25 mouse cellular contexts compared by ENCODE assay signal in the genomic region with DNA sequence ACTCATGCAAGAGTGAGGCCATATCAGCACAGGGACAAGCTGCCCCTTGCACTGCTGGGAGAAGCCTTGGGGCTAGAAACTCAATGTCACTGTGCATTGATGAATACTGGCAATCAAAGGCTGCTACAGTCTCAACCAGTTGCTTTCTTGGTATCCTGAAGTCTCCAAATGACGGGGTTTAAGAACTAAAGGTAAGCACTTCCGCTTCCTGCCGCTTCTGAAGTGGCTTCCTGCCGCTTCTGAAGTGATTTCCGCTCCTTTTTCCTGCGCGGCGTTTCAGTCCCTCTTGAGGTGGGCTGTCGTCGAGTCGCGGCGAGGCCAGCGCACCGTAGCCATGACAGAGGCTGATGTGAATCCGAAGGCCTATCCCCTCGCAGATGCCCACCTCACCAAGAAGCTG. TPM values are rescaled to one million over a fixed set of nuclear protein-coding genes. Genes with fewer than 3 reads are reported as not detected.
DNase-seq lines count a peak whose midpoint lies in the region; ATAC-seq lines count a peak whose summit lies in the region.
"Had no signal": no experiment of that assay in that cellular context is flagged by ENCODE, and none has a peak within 500 bp of the region (broad histone marks: within the 10 kb centered on the region; RNA-seq: fewer than 3 reads in every experiment).

No protein-coding gene starts in this region.

- ATAC-seq in intestine, embryonic 14.5 days (replicated peaks; ENCODE audit: low FRiP score, low TSS enrichment, low read depth) = no peak
- no peak for ATAC-seq in intestine, embryonic 16.5 days
- ATAC-seq in neutrophil, adult 5-6 weeks (ENCODE audit: extremely low read depth, insufficient number of reproducible peaks, low FRiP score, poor library complexity, severe bottlenecking) = 0 out of 2 replicates have a peak, but pooled peaks have one; percentile 41
- ATAC-seq: forebrain, embryonic 14.5 days; intestine, embryonic 15.5 days; midbrain, embryonic 13.5 days had no signal

- H3K4me1 ChIP-seq in intestine, embryonic 14.5 days (replicated peaks; ENCODE audit: control insufficient read depth, insufficient read depth, low read length) = no peaks in the 10 kb centered on the region
- no peaks in the 10 kb centered on the region for H3K4me1 ChIP-seq in intestine, embryonic 16.5 days (ENCODE audit: control insufficient read depth, insufficient read depth, low read length)
- H3K4me1 ChIP-seq: embryonic facial prominence, embryonic 15.5 days; heart, embryonic 12.5 days; intestine, embryonic 15.5 days; liver, embryonic 13.5 days; lung, embryonic 15.5 days; midbrain, embryonic 13.5 days; neural tube, embryonic 13.5 days; stomach, embryonic 15.5 days had no signal

- H3K9me3 ChIP-seq in intestine, embryonic 14.5 days (ENCODE audit: control insufficient read depth, low read length) = no peaks in the 10 kb centered on the region
- H3K9me3 ChIP-seq in intestine, embryonic 16.5 days (ENCODE audit: control insufficient read depth, low read length) = no peaks in the 10 kb centered on the region
- H3K9me3 ChIP-seq: embryonic facial prominence, embryonic 15.5 days; heart, embryonic 12.5 days; intestine, embryonic 15.5 days; limb, embryonic 13.5 days; liver, embryonic 13.5 days; lung, embryonic 15.5 days; megakaryocyte, embryonic 14.5 days; midbrain, embryonic 13.5 days; neural tube, embryonic 13.5 days; stomach, embryonic 15.5 days had no signal

- no peak overlapping the region for H3K27ac ChIP-seq in intestine, embryonic 14.5 days (ENCODE audit: low read depth)
- H3K27ac ChIP-seq in intestine, embryonic 16.5 days (ENCODE audit: low read length) = no peak overlapping the region
- H3K27ac ChIP-seq: embryonic facial prominence, embryonic 15.5 days; gastrocnemius, adult 2 months; intestine, embryonic 15.5 days; limb, embryonic 13.5 days; liver, embryonic 13.5 days; lung, embryonic 15.5 days; midbrain, embryonic 13.5 days; neural tube, embryonic 13.5 days; stomach, embryonic 15.5 days had no signal

- intact Hi-C loops in gastrocnemius, postnatal 14 days (cut with DNase I; ENCODE audit: low total_unique reads) = no loop called here

- DNase-seq in intestine, embryonic 14.5 days (ENCODE audit: low spot score) = peak; percentile 25
- peak; percentile 40 to 47 for DNase-seq in CD8-positive naive resting alpha-beta T cell, adult 2 months (ENCODE audit: low read depth in 2 of 2, low spot score in 2 of 2)
- peak; percentile 36 for DNase-seq in thymus, postnatal 4 days
- DNase-seq in cerebellum, adult 11-12 months = no peak
- no peak for DNase-seq in gastrocnemius, postnatal 14 days
- DNase-seq: cerebellum, adult 9-10 months; gastrocnemius, adult 2 months; heart, adult 18-20 months; heart, postnatal 10 days; kidney, adult 9 months; kidney, postnatal 25 days; liver, embryonic 13.5 days; lung, postnatal 36 days had no signal

- no peaks in the 10 kb centered on the region for H3K27me3 ChIP-seq in intestine, embryonic 14.5 days (replicated peaks; ENCODE audit: control insufficient read depth, insufficient read depth, low read length)
- no peaks in the 10 kb centered on the region for H3K27me3 ChIP-seq in intestine, embryonic 16.5 days (replicated peaks; ENCODE audit: control insufficient read depth, insufficient read depth, low read length)
- H3K27me3 ChIP-seq: embryonic facial prominence, embryonic 15.5 days; heart, embryonic 12.5 days; intestine, embryonic 15.5 days; limb, embryonic 13.5 days; liver, embryonic 13.5 days; lung, embryonic 15.5 days; midbrain, embryonic 13.5 days; neural tube, embryonic 13.5 days; stomach, embryonic 15.5 days had no signal

- H3K9ac ChIP-seq in intestine, embryonic 14.5 days (ENCODE audit: low read length) = no peak overlapping the region
- no peak overlapping the region for H3K9ac ChIP-seq in intestine, embryonic 16.5 days (ENCODE audit: low read depth, low read length)
- H3K9ac ChIP-seq: embryonic facial prominence, embryonic 15.5 days; heart, embryonic 12.5 days; intestine, embryonic 15.5 days; limb, embryonic 13.5 days; liver, embryonic 13.5 days; lung, embryonic 15.5 days; midbrain, embryonic 13.5 days; neural tube, embryonic 13.5 days; stomach, embryonic 15.5 days had no signal

- 91% methylated on average over 17 of the region's 17 CpGs for WGBS in intestine, embryonic 14.5 days
- 93% methylated on average over 17 of the region's 17 CpGs for WGBS in intestine, embryonic 16.5 days

- H3K4me2 ChIP-seq in intestine, embryonic 14.5 days (ENCODE audit: low read length) = no peak overlapping the region
- no peak overlapping the region for H3K4me2 ChIP-seq in intestine, embryonic 16.5 days (ENCODE audit: low read depth, low read length)
- H3K4me2 ChIP-seq: embryonic facial prominence, embryonic 15.5 days; heart, embryonic 12.5 days; intestine, embryonic 15.5 days; limb, embryonic 13.5 days; liver, embryonic 13.5 days; lung, embryonic 15.5 days; midbrain, embryonic 13.5 days; neural tube, embryonic 13.5 days; stomach, embryonic 15.5 days had no signal

- H3K4me3 ChIP-seq in intestine, embryonic 14.5 days (ENCODE audit: low read depth, low read length) = no peak overlapping the region
- H3K4me3 ChIP-seq in intestine, embryonic 16.5 days (ENCODE audit: low read length) = no peak overlapping the region
- H3K4me3 ChIP-seq: embryonic facial prominence, embryonic 15.5 days; gastrocnemius, adult 2 months; heart, embryonic 12.5 days; intestine, embryonic 15.5 days; limb, embryonic 13.5 days; liver, embryonic 13.5 days; lung, embryonic 15.5 days; megakaryocyte, embryonic 14.5 days; midbrain, embryonic 13.5 days; neural tube, embryonic 13.5 days; stomach, embryonic 15.5 days had no signal

- no peaks in the 10 kb centered on the region for H3K36me3 ChIP-seq in intestine, embryonic 14.5 days (ENCODE audit: control insufficient read depth, insufficient read depth, low read length)
- H3K36me3 ChIP-seq in intestine, embryonic 16.5 days (ENCODE audit: control insufficient read depth, insufficient read depth, low read length) = no peaks in the 10 kb centered on the region
- H3K36me3 ChIP-seq: embryonic facial prominence, embryonic 15.5 days; heart, embryonic 12.5 days; intestine, embryonic 15.5 days; limb, embryonic 13.5 days; liver, embryonic 13.5 days; lung, embryonic 15.5 days; midbrain, embryonic 13.5 days; neural tube, embryonic 13.5 days; stomach, embryonic 15.5 days had no signal

RNA-seq across cellular contexts. Expression of a gene that starts 30.4 kb away (rescaled TPM):
- 85.7 and 90.9 TPM in 2 replicates for polyA plus RNA-seq in intestine, embryonic 14.5 days (2014; fragmentation: Nextera tagmentation; extraction: Ambion mirVana)
- polyA plus RNA-seq in intestine, embryonic 16.5 days (2015; fragmentation: Nextera tagmentation; extraction: Ambion mirVana) = 97.9 and 108 TPM in 2 replicates
- 44.6 and 51.6 TPM in 2 replicates for total RNA-seq in neutrophil, adult 5-6 weeks (2017)
- 10 to 100 TPM; 52.9 to 63.3 TPM for total RNA-seq in gastrocnemius, postnatal 14 days (2021)

RNA-seq across cellular contexts. Expression of a gene that starts 45.0 kb away (rescaled TPM):
- polyA plus RNA-seq in intestine, embryonic 14.5 days (2014; fragmentation: Nextera tagmentation; extraction: Ambion mirVana) = 109 and 121 TPM in 2 replicates
- polyA plus RNA-seq in intestine, embryonic 16.5 days (2015; fragmentation: Nextera tagmentation; extraction: Ambion mirVana) = 104 and 110 TPM in 2 replicates
- total RNA-seq in neutrophil, adult 5-6 weeks (2017) = 112 and 126 TPM in 2 replicates
- 10 to 100 TPM; 15.7 to 16.3 TPM for total RNA-seq in gastrocnemius, postnatal 14 days (2021)

RNA-seq across cellular contexts. Expression of a gene that starts 45.2 kb away (rescaled TPM):
- 32.1 and 32.6 TPM in 2 replicates for polyA plus RNA-seq in intestine, embryonic 14.5 days (2014; fragmentation: Nextera tagmentation; extraction: Ambion mirVana)
- polyA plus RNA-seq in intestine, embryonic 16.5 days (2015; fragmentation: Nextera tagmentation; extraction: Ambion mirVana) = 30.0 and 32.1 TPM in 2 replicates
- 8.1 and 10.1 TPM in 2 replicates for total RNA-seq in neutrophil, adult 5-6 weeks (2017)
- total RNA-seq in gastrocnemius, postnatal 14 days (2021) = 10 to 100 TPM; 13.0 to 13.3 TPM

Comparison
In these comparisons a context has a peak if more than half of its experiments do, and no peak if none do; other contexts are left out.
1. DNase-seq: peak in intestine, embryonic 14.5 days (single experiment), CD8-positive naive resting alpha-beta T cell, adult 2 months (2 of 2) and thymus, postnatal 4 days (single experiment); none in cerebellum, adult 11-12 months (single experiment) and gastrocnemius, postnatal 14 days (single experiment).